Mouse (Mus musculus) stomach, postnatal 0 days (tissue): ENCODE results near the gene Samd4b.

Experiments
- CTCF ChIP-seq: IDR thresholded peaks from 2 replicates; pipeline ENCODE4 v1.5.1; 2016; ENCODE audit warnings: antibody characterized with exemption, low read depth, mild to moderate bottlenecking, moderate library complexity
- EP300 ChIP-seq: optimal IDR thresholded peaks from 2 replicates; pipeline ENCODE3; 2016; ENCODE audit warnings: antibody characterized with exemption

- TF ChIP-seq CTCF: no peak
- TF ChIP-seq EP300: no peak
Observed at GRCm38 (mm10) chr7:28570982-28571682, 26.8 kb downstream of the Samd4b start.
